Mouse (Mus musculus): ENCODE results near the gene Faf1. TPM values are rescaled to one million over a fixed set of nuclear protein-coding genes. Genes with fewer than 3 reads are reported as not detected.

Faf1 gene
- polyA plus RNA-seq, 2 experiments: 7.3 to 16.6 TPM

- Histone ChIP-seq H3K4me1 (replicated peaks; ENCODE audit: control insufficient read depth in 2 of 2, insufficient read depth in 2 of 2, low read length in 1 of 2) (no peaks in the 10 kb centered on the region), H3K36me3 (replicated peaks; ENCODE audit: control insufficient read depth, insufficient read depth, low read depth) (no peaks in the 10 kb centered on the region), H3K9ac (replicated peaks) (no peak overlapping the region), H3K4me3 (ENCODE audit: insufficient read depth in 1 of 2, low read depth in 2 of 2, low read length in 2 of 2) (no peak overlapping the region), H3K9me3 (ENCODE audit: control insufficient read depth, low read length) (no peaks in the 10 kb centered on the region), H3K4me2 (ENCODE audit: low read depth) (no peak overlapping the region), H3K27ac (no peak overlapping the region), H3K27me3 (ENCODE audit: control insufficient read depth, insufficient read depth, low read length) (peaks cover 60% of the 10 kb centered on the region)
- ATAC-seq (ENCODE audit: insufficient read depth): no peak
- TF ChIP-seq EP300 (IDR thresholded peaks at IDR 0.05; ENCODE audit: low read depth) (no peak), CTCF (IDR thresholded peaks at IDR 0.05; ENCODE audit: low read depth) (no peak)
- DNase-seq (ENCODE audit: low read depth in 3 of 3, low spot score in 3 of 3): no peak
- 34% methylated on average over 2 of the region's 2 CpGs for WGBS (ENCODE audit: insufficient replicate concordance)
Observed at GRCm38 (mm10) chr4:109655738-109656137, 20.6 kb upstream of the Faf1 start.

- DNase-seq (ENCODE audit: low read depth in 3 of 3, low spot score in 3 of 3) (no peak), ATAC-seq (ENCODE audit: insufficient read depth) (no peak)
- Histone ChIP-seq H3K9ac (replicated peaks) (no peak overlapping the region), H3K27me3 (ENCODE audit: control insufficient read depth, insufficient read depth, low read length) (peaks cover 64% of the 10 kb centered on the region), H3K4me3 (ENCODE audit: insufficient read depth in 1 of 2, low read depth in 2 of 2, low read length in 2 of 2) (no peak overlapping the region), H3K4me1 (replicated peaks; ENCODE audit: control insufficient read depth in 2 of 2, insufficient read depth in 2 of 2, low read length in 1 of 2) (no peaks in the 10 kb centered on the region), H3K36me3 (replicated peaks; ENCODE audit: control insufficient read depth, insufficient read depth, low read depth) (peaks cover 3% of the 10 kb centered on the region), H3K27ac (no peak overlapping the region), H3K9me3 (ENCODE audit: control insufficient read depth, low read length) (no peaks in the 10 kb centered on the region), H3K4me2 (ENCODE audit: low read depth) (no peak overlapping the region; the same call in 1 of the 2 replicates)
- no peak for TF ChIP-seq CTCF (IDR thresholded peaks at IDR 0.05; ENCODE audit: low read depth)
- no peak for TF ChIP-seq EP300 (IDR thresholded peaks at IDR 0.05; ENCODE audit: low read depth)
- WGBS (ENCODE audit: insufficient replicate concordance): 10% methylated on average over 4 of the region's 4 CpGs
Observed at GRCm38 (mm10) chr4:109656301-109656700, 20.1 kb upstream of the Faf1 start.

GRCm38 (mm10) chr4:109657021-109657850, 19.2 kb upstream of the Faf1 start:
- ATAC-seq (ENCODE audit: insufficient read depth) (no peak; the same call in 1 of the 2 replicates), DNase-seq (ENCODE audit: low read depth in 3 of 3, low spot score in 3 of 3) (no peak)
- Histone ChIP-seq H3K27ac (no peak overlapping the region), H3K27me3 (ENCODE audit: control insufficient read depth, insufficient read depth, low read length) (peaks cover 71% of the 10 kb centered on the region), H3K36me3 (replicated peaks; ENCODE audit: control insufficient read depth, insufficient read depth, low read depth) (peaks cover 5% of the 10 kb centered on the region), H3K9me3 (ENCODE audit: control insufficient read depth, low read length) (no peaks in the 10 kb centered on the region), H3K4me2 (ENCODE audit: low read depth) (peak overlapping the region; percentile 44), H3K4me1 (replicated peaks; ENCODE audit: control insufficient read depth in 2 of 2, insufficient read depth in 2 of 2, low read length in 1 of 2) (no peaks in the 10 kb centered on the region), H3K9ac (replicated peaks) (no peak overlapping the region), H3K4me3 (ENCODE audit: insufficient read depth in 1 of 2, low read depth in 2 of 2, low read length in 2 of 2) (peak overlapping the region; percentile 5 to 34)
- TF ChIP-seq CTCF (IDR thresholded peaks at IDR 0.05; ENCODE audit: low read depth): no peak
- TF ChIP-seq EP300 (IDR thresholded peaks at IDR 0.05; ENCODE audit: low read depth): no peak
- 2% methylated on average over 52 of the region's 53 CpGs for WGBS (ENCODE audit: insufficient replicate concordance)

- no peak for DNase-seq (ENCODE audit: low read depth in 3 of 3, low spot score in 3 of 3)
- H3K27ac ChIP-seq: no peak overlapping the region
- peaks cover 5% of the 10 kb centered on the region for H3K36me3 ChIP-seq (replicated peaks; ENCODE audit: control insufficient read depth, insufficient read depth, low read depth)
- no peak for ATAC-seq (ENCODE audit: insufficient read depth)
- H3K9ac ChIP-seq (replicated peaks): no peak overlapping the region
- peaks cover 74% of the 10 kb centered on the region for H3K27me3 ChIP-seq (ENCODE audit: control insufficient read depth, insufficient read depth, low read length)
- 4% methylated on average over 20 of the region's 20 CpGs for WGBS (ENCODE audit: insufficient replicate concordance)
- peak overlapping the region; percentile 44 for H3K4me2 ChIP-seq (ENCODE audit: low read depth)
- peak overlapping the region in 1 of 2 experiments; percentile 34; a peak in 2 of 4 replicates for H3K4me3 ChIP-seq (ENCODE audit: insufficient read depth in 1 of 2, low read depth in 2 of 2, low read length in 2 of 2)
- H3K9me3 ChIP-seq (ENCODE audit: control insufficient read depth, low read length): no peaks in the 10 kb centered on the region
- TF ChIP-seq CTCF (IDR thresholded peaks at IDR 0.05; ENCODE audit: low read depth): no peak
- no peak for TF ChIP-seq EP300 (IDR thresholded peaks at IDR 0.05; ENCODE audit: low read depth)
- H3K4me1 ChIP-seq (replicated peaks; ENCODE audit: control insufficient read depth in 2 of 2, insufficient read depth in 2 of 2, low read length in 1 of 2): no peaks in the 10 kb centered on the region
Observed at GRCm38 (mm10) chr4:109657851-109658500, 18.4 kb upstream of the Faf1 start.

GRCm38 (mm10) chr4:109658826-109659225, 17.6 kb upstream of the Faf1 start:
- WGBS (ENCODE audit: insufficient replicate concordance): 7% methylated on average over 8 of the region's 8 CpGs
- peaks cover 77% of the 10 kb centered on the region for H3K27me3 ChIP-seq (ENCODE audit: control insufficient read depth, insufficient read depth, low read length)

More at GRCm38 (mm10) chr4:109658826-109659225, 17.6 kb upstream of the Faf1 start:
- Histone ChIP-seq H3K27ac (no peak overlapping the region), H3K9ac (replicated peaks) (no peak overlapping the region), H3K4me2 (ENCODE audit: low read depth) (no peak overlapping the region), H3K36me3 (replicated peaks; ENCODE audit: control insufficient read depth, insufficient read depth, low read depth) (peaks cover 5% of the 10 kb centered on the region), H3K9me3 (ENCODE audit: control insufficient read depth, low read length) (no peaks in the 10 kb centered on the region), H3K4me1 (replicated peaks; ENCODE audit: control insufficient read depth in 2 of 2, insufficient read depth in 2 of 2, low read length in 1 of 2) (peaks cover 0 to 2% of the 10 kb centered on the region in 2 experiments; a peak in 1 of 4 replicates), H3K4me3 (ENCODE audit: insufficient read depth in 1 of 2, low read depth in 2 of 2, low read length in 2 of 2) (no peak overlapping the region)
- no peak for TF ChIP-seq CTCF (IDR thresholded peaks at IDR 0.05; ENCODE audit: low read depth)
- no peak for ATAC-seq (ENCODE audit: insufficient read depth)
- no peak for DNase-seq (ENCODE audit: low read depth in 3 of 3, low spot score in 3 of 3)

Data from liver, embryonic 14.5 days (tissue).